Mouse (Mus musculus): Measurements from ENCODE around the gene Ociad2.

- no peak for TF ChIP-seq TAL1 (IDR thresholded peaks at IDR 0.05; ENCODE audit: low read length)
- no peak for TF ChIP-seq GATA1 (IDR thresholded peaks at IDR 0.05; ENCODE audit: low read length)
Observed at GRCm38 (mm10) chr5:73382737-73383646, 42.2 kb upstream of the Ociad2 start.
